Mouse (Mus musculus): ENCODE data around the gene Olfr606. TPM values are rescaled to one million over a fixed set of nuclear protein-coding genes. Genes with fewer than 3 reads are reported as not detected.
"Not testable (repeated sequence)": the region's sequence is repeated elsewhere in the genome, so short reads cannot be mapped to it uniquely, and the experiment has no call there.

Gene Olfr606
- not detected in 2 replicates for polyA plus RNA-seq (2015; fragmentation: Nextera tagmentation; extraction: Ambion mirVana)

- Histone ChIP-seq H3K9ac (no peak within 1 kb of the TSS), H3K4me1 (no peaks in the 10 kb centered on the region), H3K4me3 (no peak within 1 kb of the TSS), H3K27me3 (replicated peaks) (no peaks in the 10 kb centered on the region), H3K36me3 (no peaks in the 10 kb centered on the region), H3K4me2 (no peak within 1 kb of the TSS), H3K27ac (replicated peaks) (no peak within 1 kb of the TSS), H3K9me3 (no peaks in the 10 kb centered on the region)
- no peak for ATAC-seq (ENCODE audit: extremely low read depth, insufficient number of reproducible peaks, low FRiP score, low TSS enrichment)
- WGBS, result 80% methylated on average over 2 of the region's 2 CpGs
Measured at GRCm38 (mm10) chr7:103448746-103449145, at the start of gene Olfr606. Gene Olfr606 (plus strand): TSS chr7:103449046.

GRCm38 (mm10) chr7:103406521-103407055 lies 42.3 kb upstream of the Olfr606 start:
- H3K4me3 ChIP-seq; H3K9me3 ChIP-seq; H3K36me3 ChIP-seq; H3K27me3 ChIP-seq (replicated peaks); H3K27ac ChIP-seq (replicated peaks); H3K4me2 ChIP-seq; H3K9ac ChIP-seq; ATAC-seq (ENCODE audit: extremely low read depth, insufficient number of reproducible peaks, low FRiP score, low TSS enrichment); H3K4me1 ChIP-seq: not testable (repeated sequence)
- 64% methylated on average over 3 of the region's 3 CpGs for WGBS

GRCm38 (mm10) chr7:103414772-103415171 lies 34.1 kb upstream of the Olfr606 start, which contains the start of gene Usp17lc:
Gene Usp17lc (plus strand): TSS chr7:103415072.
- H3K27me3 ChIP-seq (replicated peaks); ATAC-seq (ENCODE audit: extremely low read depth, insufficient number of reproducible peaks, low FRiP score, low TSS enrichment); H3K9ac ChIP-seq; H3K9me3 ChIP-seq; H3K4me2 ChIP-seq; H3K36me3 ChIP-seq; H3K4me3 ChIP-seq; H3K27ac ChIP-seq (replicated peaks); H3K4me1 ChIP-seq: not testable (repeated sequence)
- 43% methylated on average over 1 of the region's 1 CpGs for WGBS

GRCm38 (mm10) chr7:103445339-103445738 lies 3.5 kb upstream of the Olfr606 start, which contains the start of gene Olfr605:
Gene Olfr605 (minus strand): TSS chr7:103445439.
- 75% methylated on average over 1 of the region's 1 CpGs for WGBS
- no peaks in the 10 kb centered on the region for H3K9me3 ChIP-seq
- H3K4me2 ChIP-seq, result no peak within 1 kb of the TSS
- no peaks in the 10 kb centered on the region for H3K27me3 ChIP-seq (replicated peaks)
- H3K9ac ChIP-seq, result no peak within 1 kb of the TSS
- H3K27ac ChIP-seq (replicated peaks), result no peak within 1 kb of the TSS
- H3K36me3 ChIP-seq, result no peaks in the 10 kb centered on the region
- no peaks in the 10 kb centered on the region for H3K4me1 ChIP-seq
- H3K4me3 ChIP-seq, result no peak within 1 kb of the TSS
- no peak for ATAC-seq (ENCODE audit: extremely low read depth, insufficient number of reproducible peaks, low FRiP score, low TSS enrichment)

GRCm38 (mm10) chr7:103460590-103460989 lies 11.7 kb downstream of the Olfr606 start:
- no peak overlapping the region for H3K9ac ChIP-seq
- H3K36me3 ChIP-seq, result no peaks in the 10 kb centered on the region
- no peaks in the 10 kb centered on the region for H3K27me3 ChIP-seq (replicated peaks)
- H3K4me3 ChIP-seq, result no peak overlapping the region
- H3K4me1 ChIP-seq, result peaks cover 4% of the 10 kb centered on the region; the same call in 1 of the 2 replicates
- ATAC-seq (ENCODE audit: extremely low read depth, insufficient number of reproducible peaks, low FRiP score, low TSS enrichment), result no peak; the same call in 1 of the 2 replicates
- H3K27ac ChIP-seq (replicated peaks), result peak overlapping the region; percentile 30; the same call in 1 of the 2 replicates
- H3K4me2 ChIP-seq, result peak overlapping the region; percentile 22; the same call in 1 of the 2 replicates
- no peaks in the 10 kb centered on the region for H3K9me3 ChIP-seq
- 44% methylated on average over 5 of the region's 5 CpGs for WGBS

GRCm38 (mm10) chr7:103469577-103469976 lies 20.7 kb downstream of the Olfr606 start, which contains the start of gene Olfr608:
Gene Olfr608 (plus strand): TSS chr7:103469877.
- Histone ChIP-seq H3K4me1 (no peaks in the 10 kb centered on the region), H3K9ac (no peak within 1 kb of the TSS), H3K27ac (replicated peaks) (no peak within 1 kb of the TSS), H3K36me3 (no peaks in the 10 kb centered on the region), H3K27me3 (replicated peaks) (no peaks in the 10 kb centered on the region), H3K9me3 (0 out of 2 replicates have a peak, but pooled peaks cover 3% of the 10 kb centered on the region), H3K4me2 (no peak within 1 kb of the TSS), H3K4me3 (no peak within 1 kb of the TSS)
- no peak for ATAC-seq (ENCODE audit: extremely low read depth, insufficient number of reproducible peaks, low FRiP score, low TSS enrichment)

- ATAC-seq (ENCODE audit: extremely low read depth, insufficient number of reproducible peaks, low FRiP score, low TSS enrichment); H3K36me3 ChIP-seq; H3K4me1 ChIP-seq; H3K27me3 ChIP-seq (replicated peaks); H3K9ac ChIP-seq; H3K4me2 ChIP-seq; H3K27ac ChIP-seq (replicated peaks); H3K9me3 ChIP-seq; H3K4me3 ChIP-seq: not testable (repeated sequence)
- 80% methylated on average over 9 of the region's 9 CpGs for WGBS
Measured at GRCm38 (mm10) chr7:103477106-103477505, 28.3 kb downstream of the Olfr606 start.

GRCm38 (mm10) chr7:103497962-103498361 lies 49.1 kb downstream of the Olfr606 start, which contains the start of gene Olfr609:
Gene Olfr609 (minus strand): TSS chr7:103498062.
- no peaks in the 10 kb centered on the region for H3K9me3 ChIP-seq
- 50% methylated on average over 1 of the region's 1 CpGs for whole genome bisulfite sequencing
- H3K4me1 ChIP-seq, result no peaks in the 10 kb centered on the region

More at GRCm38 (mm10) chr7:103497962-103498361, 49.1 kb downstream of the Olfr606 start, which contains the start of gene Olfr609:
- no peak for ATAC-seq (ENCODE audit: extremely low read depth, insufficient number of reproducible peaks, low FRiP score, low TSS enrichment)
- H3K36me3 ChIP-seq, result no peaks in the 10 kb centered on the region
- H3K4me3 ChIP-seq, result no peak within 1 kb of the TSS
- no peaks in the 10 kb centered on the region for H3K27me3 ChIP-seq (replicated peaks)
- no peak within 1 kb of the TSS for H3K4me2 ChIP-seq
- H3K9ac ChIP-seq, result no peak within 1 kb of the TSS
- no peak within 1 kb of the TSS for H3K27ac ChIP-seq (replicated peaks)

Small RNA genes within 50 kb of the gene (microRNA-seq; reads per million reads assigned to microRNA genes)
- not detected for gene Gm25774

Other genes starting within 250 kb of the Olfr606 start
- not detected in 2 replicates for gene Olfr593, start 237.2 kb upstream of the Olfr606 start, polyA plus RNA-seq (2015; fragmentation: Nextera tagmentation; extraction: Ambion mirVana)
- gene Olfr594, start 232.1 kb upstream of the Olfr606 start, polyA plus RNA-seq (2015; fragmentation: Nextera tagmentation; extraction: Ambion mirVana), result not detected in 2 replicates
- gene Usp17ld, start 196.5 kb upstream of the Olfr606 start, polyA plus RNA-seq (2015; fragmentation: Nextera tagmentation; extraction: Ambion mirVana), result not detected in 2 replicates
- not detected in 2 replicates for gene Olfr596, start 143.4 kb upstream of the Olfr606 start, polyA plus RNA-seq (2015; fragmentation: Nextera tagmentation; extraction: Ambion mirVana)
- gene Olfr597, start 132.7 kb upstream of the Olfr606 start, polyA plus RNA-seq (2015; fragmentation: Nextera tagmentation; extraction: Ambion mirVana), result not detected in 2 replicates
- gene Olfr598, start 125.5 kb upstream of the Olfr606 start, polyA plus RNA-seq (2015; fragmentation: Nextera tagmentation; extraction: Ambion mirVana), result not detected in 2 replicates
- gene Olfr599, start 113.1 kb upstream of the Olfr606 start, polyA plus RNA-seq (2015; fragmentation: Nextera tagmentation; extraction: Ambion mirVana), result not detected in 2 replicates
- not detected in 2 replicates for gene Olfr600, start 99.4 kb upstream of the Olfr606 start, polyA plus RNA-seq (2015; fragmentation: Nextera tagmentation; extraction: Ambion mirVana)
- not detected in 2 replicates for gene Olfr601, start 86.4 kb upstream of the Olfr606 start, polyA plus RNA-seq (2015; fragmentation: Nextera tagmentation; extraction: Ambion mirVana)
- gene Olfr603, start 62.9 kb upstream of the Olfr606 start, polyA plus RNA-seq (2015; fragmentation: Nextera tagmentation; extraction: Ambion mirVana), result not detected in 2 replicates
- gene Usp17lc, start 34.0 kb upstream of the Olfr606 start, polyA plus RNA-seq (2015; fragmentation: Nextera tagmentation; extraction: Ambion mirVana), result not detected in 2 replicates
- gene Olfr605, start 3.6 kb upstream of the Olfr606 start, polyA plus RNA-seq (2015; fragmentation: Nextera tagmentation; extraction: Ambion mirVana), result not detected in 2 replicates
- gene Olfr607, start 15.1 kb downstream of the Olfr606 start, polyA plus RNA-seq (2015; fragmentation: Nextera tagmentation; extraction: Ambion mirVana), result 0.17 and 0.21 TPM in 2 replicates
- 0.16 and 0.19 TPM in 2 replicates for gene Olfr608, start 20.8 kb downstream of the Olfr606 start, polyA plus RNA-seq (2015; fragmentation: Nextera tagmentation; extraction: Ambion mirVana)
- not detected in 2 replicates for gene Olfr609, start 49.0 kb downstream of the Olfr606 start, polyA plus RNA-seq (2015; fragmentation: Nextera tagmentation; extraction: Ambion mirVana)
- gene Olfr610, start 63.1 kb downstream of the Olfr606 start, polyA plus RNA-seq (2015; fragmentation: Nextera tagmentation; extraction: Ambion mirVana), result not detected in 2 replicates
- gene Olfr611, start 71.8 kb downstream of the Olfr606 start, polyA plus RNA-seq (2015; fragmentation: Nextera tagmentation; extraction: Ambion mirVana), result not detected in 2 replicates
- not detected in 2 replicates for gene Olfr612, start 93.7 kb downstream of the Olfr606 start, polyA plus RNA-seq (2015; fragmentation: Nextera tagmentation; extraction: Ambion mirVana)
- gene Olfr613, start 99.0 kb downstream of the Olfr606 start, polyA plus RNA-seq (2015; fragmentation: Nextera tagmentation; extraction: Ambion mirVana), result not detected in 2 replicates
- gene Olfr615, start 107.0 kb downstream of the Olfr606 start, polyA plus RNA-seq (2015; fragmentation: Nextera tagmentation; extraction: Ambion mirVana), result not detected in 2 replicates
- gene Olfr616, start 120.1 kb downstream of the Olfr606 start, polyA plus RNA-seq (2015; fragmentation: Nextera tagmentation; extraction: Ambion mirVana), result not detected in 2 replicates
- gene Olfr617, start 124.0 kb downstream of the Olfr606 start, polyA plus RNA-seq (2015; fragmentation: Nextera tagmentation; extraction: Ambion mirVana), result not detected in 2 replicates
- not detected in 2 replicates for gene Olfr618, start 141.1 kb downstream of the Olfr606 start, polyA plus RNA-seq (2015; fragmentation: Nextera tagmentation; extraction: Ambion mirVana)
- not detected in 2 replicates for gene Olfr619, start 151.5 kb downstream of the Olfr606 start, polyA plus RNA-seq (2015; fragmentation: Nextera tagmentation; extraction: Ambion mirVana)
- gene Olfr620, start 163.5 kb downstream of the Olfr606 start, polyA plus RNA-seq (2015; fragmentation: Nextera tagmentation; extraction: Ambion mirVana), result not detected in 2 replicates
- not detected in 2 replicates for gene Olfr622, start 193.7 kb downstream of the Olfr606 start, polyA plus RNA-seq (2015; fragmentation: Nextera tagmentation; extraction: Ambion mirVana)
- gene Olfr623, start 214.7 kb downstream of the Olfr606 start, polyA plus RNA-seq (2015; fragmentation: Nextera tagmentation; extraction: Ambion mirVana), result not detected in 2 replicates
- gene Olfr624, start 222.1 kb downstream of the Olfr606 start, polyA plus RNA-seq (2015; fragmentation: Nextera tagmentation; extraction: Ambion mirVana), result 0.03 TPM in 1 of 2 replicates, not detected in the other
- gene Olfr625-ps1, start 233.7 kb downstream of the Olfr606 start, polyA plus RNA-seq (2015; fragmentation: Nextera tagmentation; extraction: Ambion mirVana), result not detected in 2 replicates